15 mouse cellular contexts compared by ENCODE assay signal in genomic region chr6:109176876-109177275, GRCm38 (mm10).
"Had no signal": no experiment of that assay in that cellular context is flagged by ENCODE, and none has a peak within 500 bp of the region (broad histone marks: within the 10 kb centered on the region; RNA-seq: fewer than 3 reads in every experiment).

No protein-coding gene starts in this region.

- H3K27me3 ChIP-seq: liver, embryonic 15.5 days; megakaryocyte, embryonic 14.5 days; midbrain, embryonic 12.5 days had no signal

- H3K4me3 ChIP-seq: layer of hippocampus, adult 2 months; limb, embryonic 10.5 days; liver, embryonic 15.5 days; megakaryocyte, embryonic 14.5 days; midbrain, embryonic 12.5 days had no signal

- H3K27ac ChIP-seq: kidney, postnatal 0 days; layer of hippocampus, adult 2 months; limb, embryonic 10.5 days; liver, embryonic 15.5 days; macrophage; midbrain, embryonic 12.5 days had no signal

- H3K9me3 ChIP-seq: limb, embryonic 10.5 days; liver, embryonic 15.5 days; megakaryocyte, embryonic 14.5 days; midbrain, embryonic 12.5 days had no signal

- ATAC-seq: midbrain, embryonic 16.5 days had no signal

- H3K4me2 ChIP-seq: liver, embryonic 11.5 days; liver, embryonic 15.5 days; lung, embryonic 14.5 days; midbrain, embryonic 12.5 days had no signal

- DNase-seq: kidney, postnatal 4 days; lung, embryonic 14.5 days; lung, postnatal 10 days; right cerebral cortex, adult 18-20 months; right cerebral cortex, postnatal 25 days; thymus, postnatal 36 days had no signal

- H3K36me3 ChIP-seq: limb, embryonic 10.5 days; liver, embryonic 15.5 days; midbrain, embryonic 12.5 days had no signal

- H3K4me1 ChIP-seq: liver, embryonic 15.5 days; megakaryocyte, embryonic 14.5 days; midbrain, embryonic 12.5 days had no signal

- H3K9ac ChIP-seq: liver, embryonic 15.5 days; lung, embryonic 14.5 days; midbrain, embryonic 12.5 days had no signal
